Mouse (Mus musculus) mouse embryonic stem cell (cell line): ENCODE measurements around the gene Zfp213.
"Not testable (repeated sequence)": the region's sequence is repeated elsewhere in the genome, so short reads cannot be mapped to it uniquely, and the experiment has no call there.

Experiments used
- in situ Hi-C, 2 experiments: fragments of 300-500 bp; cut with MboI; formaldehyde crosslinking; loops; 1 replicate in 1 of 2; 3 replicates in 1 of 2; pipeline ENCODE4 v1.14.3; 2019 to 2020; ENCODE audit warnings: low sequenced_read_pairs in 2 of 2, low pct_unique_long_range_greater_than_20kb in 1 of 2, mixed read lengths in 1 of 2; ENCODE audit not compliant: unreplicated experiment in 1 of 2

Zfp213 gene

DNA sequence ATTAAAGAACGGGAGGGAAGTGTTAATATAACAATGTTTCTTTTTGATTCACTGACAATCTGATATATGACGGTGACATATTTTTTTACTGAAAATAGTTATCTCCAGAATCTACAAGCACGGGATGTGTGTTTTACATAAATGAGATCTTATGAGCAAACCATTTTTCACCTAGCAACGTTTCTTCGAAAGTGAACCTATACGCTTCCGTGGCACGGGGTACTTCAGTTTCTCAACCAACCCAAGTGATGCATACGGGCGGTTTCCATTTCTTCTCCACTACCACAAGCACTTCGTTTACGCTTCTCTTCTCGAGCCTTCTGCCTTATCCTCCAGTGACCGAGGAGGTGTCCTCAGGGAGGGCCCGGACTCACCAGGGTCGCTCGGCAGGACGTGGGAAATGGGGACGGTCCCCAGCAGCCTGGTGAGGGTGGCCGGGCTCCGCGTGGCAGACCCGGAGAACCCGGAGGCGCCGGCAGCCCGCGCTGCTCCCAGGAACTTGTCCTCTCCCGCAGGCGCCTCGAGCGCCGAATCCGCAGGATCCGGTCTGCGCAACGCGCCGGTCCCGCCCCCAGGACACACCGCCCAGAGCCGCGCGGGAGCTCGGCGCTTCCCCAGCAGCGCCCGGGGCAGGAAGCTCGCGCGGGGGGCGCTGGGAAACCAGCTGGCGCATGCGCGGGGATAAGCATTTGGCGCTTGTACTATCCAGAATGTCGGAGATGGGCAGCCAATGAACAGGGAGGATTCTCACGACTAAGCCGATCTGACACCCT is at the start of gene Zfp213:
TSS of gene Zfp213 (minus strand) at position 644 of the 773 bp plus-strand sequence.
- in situ Hi-C loops: no loop called here

DNA sequence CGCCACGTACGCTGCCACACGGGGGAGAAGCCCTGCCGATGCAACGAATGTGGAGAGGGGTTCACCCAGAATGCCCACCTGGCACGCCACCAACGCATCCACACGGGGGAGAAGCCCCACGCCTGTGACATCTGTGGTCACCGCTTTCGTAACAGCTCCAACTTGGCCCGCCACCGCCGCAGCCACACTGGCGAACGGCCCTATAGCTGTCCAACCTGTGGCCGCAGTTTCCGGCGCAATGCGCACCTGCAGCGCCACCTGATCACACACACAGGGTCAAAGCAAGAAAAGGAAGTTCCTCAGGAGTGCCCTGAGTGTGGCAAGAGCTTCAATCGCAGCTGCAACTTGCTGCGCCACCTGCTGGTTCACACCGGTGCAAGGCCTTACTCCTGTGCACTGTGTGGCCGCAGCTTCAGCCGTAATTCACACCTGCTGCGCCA is 46.3 kb upstream of the Zfp213 start:
- in situ Hi-C loops: loop anchor here in 1 of 2 experiments (5.0 kb wide), 1 partner anchor 43 kb away; no protein-coding TSS in a partner anchor

DNA sequence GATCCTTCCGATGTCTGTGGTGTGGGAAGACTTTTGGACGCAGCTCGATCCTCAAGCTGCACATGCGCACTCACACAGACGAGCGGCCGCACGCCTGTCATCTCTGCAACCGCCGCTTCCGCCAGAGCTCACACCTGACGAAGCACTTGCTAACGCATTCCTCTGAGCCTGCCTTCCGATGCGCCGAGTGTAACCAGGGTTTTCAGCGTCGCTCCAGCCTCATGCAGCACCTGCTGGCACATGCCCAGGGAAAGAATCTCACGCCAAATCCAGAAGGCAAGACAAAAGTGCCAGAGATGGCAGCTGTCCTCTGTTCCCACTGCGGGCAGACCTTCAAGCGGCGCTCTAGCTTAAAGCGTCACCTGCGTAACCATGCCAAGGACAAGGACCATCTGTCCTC is 45.6 kb upstream of the Zfp213 start:
- in situ Hi-C loops: loop anchor here (5.0 kb wide), 1 partner anchor 42 kb away; no protein-coding TSS in a partner anchor

DNA sequence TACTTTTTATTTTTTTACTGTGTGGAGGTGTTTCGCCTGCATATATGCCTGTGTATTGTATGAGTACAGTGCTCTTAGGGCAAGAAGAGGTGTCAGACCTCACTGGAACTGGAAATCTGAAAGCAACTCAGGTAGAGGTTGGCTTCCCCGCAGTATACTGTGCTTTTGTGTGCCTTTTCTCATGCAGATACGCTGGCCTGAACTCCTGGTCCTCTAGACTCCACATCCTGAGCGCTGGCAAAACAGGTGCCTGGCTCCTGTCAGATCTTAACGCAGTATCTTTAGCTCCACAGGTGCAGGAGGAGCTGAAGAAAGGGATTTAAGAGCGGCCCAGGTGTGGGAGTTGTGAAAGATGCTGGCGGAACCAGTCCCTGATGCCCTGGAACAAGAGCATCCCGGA is 41.2 kb upstream of the Zfp213 start:
- in situ Hi-C loops: loop anchor here in 1 of 2 experiments (5.0 kb wide), 1 partner anchor 38 kb away; no protein-coding TSS in a partner anchor

DNA sequence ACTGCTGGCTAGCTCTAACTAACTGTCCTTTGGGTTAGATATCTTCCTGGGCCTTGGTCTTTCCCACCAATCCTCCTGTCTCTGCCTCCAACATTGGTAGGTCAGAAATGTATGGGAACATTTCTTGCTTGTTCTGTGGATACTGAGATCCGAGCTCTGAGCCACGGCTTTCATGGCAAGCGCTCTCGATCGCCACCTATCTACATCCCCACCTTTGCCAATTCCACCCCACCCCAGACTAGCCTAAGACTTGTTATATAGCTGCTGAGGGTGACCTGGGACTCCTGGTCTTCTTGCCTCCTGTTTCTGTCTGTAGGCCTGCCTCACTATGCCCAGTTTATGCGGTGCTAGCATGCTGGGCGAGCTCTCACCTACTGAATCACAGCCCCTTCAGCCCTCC is 40.4 kb upstream of the Zfp213 start:
- in situ Hi-C loops: no loop called here

DNA sequence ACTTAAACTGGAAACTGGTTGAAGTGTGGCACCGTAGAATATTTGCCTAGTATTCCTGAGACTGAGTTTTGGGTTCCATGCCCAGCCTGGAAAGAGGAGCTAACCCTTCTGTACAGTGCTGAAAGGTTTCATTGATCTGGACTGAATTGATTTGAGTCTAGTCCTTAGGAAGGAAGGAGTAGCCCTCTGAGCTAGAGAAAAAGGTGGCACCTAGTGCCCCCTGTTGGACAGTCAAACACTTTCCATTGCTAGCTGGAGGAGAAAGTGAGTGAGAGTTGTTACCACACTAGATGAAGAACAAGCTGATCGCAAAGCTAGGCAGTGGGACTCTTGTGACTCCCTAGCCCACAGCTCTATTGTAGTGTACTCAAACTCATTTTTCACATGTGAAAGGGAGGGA is 39.5 kb upstream of the Zfp213 start:
- in situ Hi-C loops: no loop called here

DNA sequence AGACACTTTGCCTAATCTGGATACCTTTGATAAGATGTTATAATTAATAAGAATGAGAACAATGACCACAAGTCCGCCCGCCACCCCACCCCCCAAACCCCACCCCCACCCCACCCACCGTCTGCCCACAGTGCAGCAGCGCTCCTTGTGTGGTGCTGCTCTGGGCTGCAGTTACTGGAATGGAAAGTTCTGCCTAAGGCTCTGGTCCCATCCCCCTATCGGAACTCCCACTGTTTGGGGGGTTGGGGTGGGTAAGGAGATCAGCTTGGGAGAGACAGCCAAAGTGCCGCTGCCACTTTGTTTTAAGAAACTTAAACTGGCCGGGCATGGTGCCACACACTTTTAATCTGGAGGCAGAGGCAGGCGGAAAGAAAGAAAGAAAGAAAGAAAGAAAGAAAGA is 39.0 kb upstream of the Zfp213 start:
- in situ Hi-C loops: no loop called here

DNA sequence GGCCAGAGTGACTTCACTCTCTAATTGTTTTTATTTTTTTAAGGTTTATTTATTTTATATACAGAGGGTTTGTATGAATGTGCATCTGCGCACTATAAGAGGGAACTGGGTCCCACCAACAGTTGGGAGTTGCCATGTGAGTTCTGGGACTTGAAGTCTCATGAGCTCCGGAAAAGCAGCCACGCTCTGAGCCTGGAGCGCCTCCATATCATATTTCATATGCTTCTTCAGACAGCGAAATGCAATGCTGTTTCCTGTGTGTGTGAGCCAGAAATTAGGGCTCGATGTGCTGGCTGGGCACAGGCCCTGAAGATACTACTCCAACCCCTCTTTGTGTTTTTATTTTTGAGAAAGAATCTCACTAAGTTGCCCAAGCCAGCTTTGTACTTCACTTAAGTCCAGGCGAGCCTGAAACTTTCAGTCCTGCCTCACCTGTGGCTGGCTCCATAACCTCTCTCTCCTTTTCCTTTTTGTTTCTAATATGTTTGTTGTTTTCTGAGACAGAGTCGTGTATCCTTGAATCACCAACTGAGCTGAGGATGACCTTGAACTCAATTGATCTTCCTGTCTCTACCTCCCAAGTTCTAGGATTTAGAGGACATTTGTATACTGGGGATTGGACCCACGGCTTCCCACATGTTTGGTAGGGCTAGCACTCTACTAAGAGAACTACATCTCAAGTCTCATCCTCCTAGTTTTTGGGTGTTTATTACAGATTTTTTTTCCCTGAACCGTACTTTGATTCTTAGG is 38.0 kb upstream of the Zfp213 start:
- in situ Hi-C loops: no loop called here

DNA sequence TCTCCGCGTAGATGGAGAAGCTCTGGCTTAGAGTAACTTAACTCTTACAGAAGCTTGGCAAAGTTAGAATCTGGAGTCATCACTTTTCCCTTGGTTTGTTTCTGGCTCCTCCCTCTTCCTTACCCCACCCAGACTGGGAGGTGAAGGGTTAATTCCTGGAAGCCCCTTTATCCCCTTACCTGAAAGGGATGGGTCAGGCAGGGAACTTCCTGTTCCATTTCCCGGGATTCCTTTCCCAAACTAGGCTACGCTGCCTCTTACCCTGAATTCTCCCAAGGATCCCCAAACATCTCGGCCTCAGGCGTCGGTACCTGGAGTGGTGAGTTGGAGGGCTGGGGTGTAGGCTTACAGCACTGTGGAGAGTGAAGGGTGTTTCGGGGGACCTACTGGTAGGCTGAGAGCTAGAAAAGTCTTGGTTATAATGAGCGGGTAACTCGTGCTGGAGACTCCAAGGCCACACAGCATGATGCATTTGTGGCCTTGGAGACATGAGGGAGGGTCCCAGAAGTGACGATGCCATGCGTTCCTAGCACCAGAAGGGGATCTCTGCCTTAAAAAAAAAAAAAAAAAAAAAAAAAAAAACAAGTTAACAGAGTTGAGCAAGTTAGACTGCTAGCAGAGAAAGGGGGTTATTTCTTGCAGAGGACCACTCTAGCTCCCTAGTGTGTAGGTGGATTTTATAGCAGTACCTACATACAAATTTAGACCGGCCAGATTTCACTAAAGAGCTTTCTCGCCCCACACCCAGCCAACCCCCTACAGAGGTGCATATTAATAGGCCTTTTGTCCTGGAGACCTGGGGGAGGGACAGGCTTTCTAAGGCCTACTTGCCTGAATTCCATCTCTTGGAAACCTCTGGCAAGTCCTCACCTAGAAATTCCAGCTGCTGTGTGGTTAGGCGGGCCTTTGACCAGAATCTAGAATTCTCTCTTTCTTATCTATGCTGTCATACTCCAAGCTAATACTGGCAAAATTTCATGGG is 36.9 kb upstream of the Zfp213 start, which contains the start of gene Zscan10:
TSS of gene Zscan10 (plus strand) at position 216 of the 982 bp plus-strand sequence.
- in situ Hi-C loops: no loop called here

DNA sequence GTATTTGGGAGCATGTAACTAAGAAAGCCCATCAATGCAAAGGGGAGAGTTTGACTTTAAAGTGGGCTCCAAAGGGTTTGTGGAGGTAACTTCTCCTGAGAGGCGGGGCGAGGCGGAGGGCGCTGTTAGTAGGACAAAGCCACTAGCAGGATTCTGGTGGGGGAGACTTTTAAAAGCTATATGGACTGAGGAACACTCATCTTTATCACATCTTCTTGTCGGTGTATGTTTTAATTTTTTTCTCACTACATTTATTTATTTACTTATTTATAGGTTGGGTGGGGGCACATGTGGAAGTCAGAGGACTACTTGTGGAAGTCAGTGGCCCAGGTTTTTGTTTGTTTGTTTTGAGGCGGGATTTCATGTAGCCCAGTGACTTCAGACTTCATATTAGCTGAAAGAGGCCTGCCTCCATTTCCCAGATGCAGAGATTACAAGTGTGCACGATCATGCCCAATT is 35.6 kb upstream of the Zfp213 start:
- in situ Hi-C loops: no loop called here

DNA sequence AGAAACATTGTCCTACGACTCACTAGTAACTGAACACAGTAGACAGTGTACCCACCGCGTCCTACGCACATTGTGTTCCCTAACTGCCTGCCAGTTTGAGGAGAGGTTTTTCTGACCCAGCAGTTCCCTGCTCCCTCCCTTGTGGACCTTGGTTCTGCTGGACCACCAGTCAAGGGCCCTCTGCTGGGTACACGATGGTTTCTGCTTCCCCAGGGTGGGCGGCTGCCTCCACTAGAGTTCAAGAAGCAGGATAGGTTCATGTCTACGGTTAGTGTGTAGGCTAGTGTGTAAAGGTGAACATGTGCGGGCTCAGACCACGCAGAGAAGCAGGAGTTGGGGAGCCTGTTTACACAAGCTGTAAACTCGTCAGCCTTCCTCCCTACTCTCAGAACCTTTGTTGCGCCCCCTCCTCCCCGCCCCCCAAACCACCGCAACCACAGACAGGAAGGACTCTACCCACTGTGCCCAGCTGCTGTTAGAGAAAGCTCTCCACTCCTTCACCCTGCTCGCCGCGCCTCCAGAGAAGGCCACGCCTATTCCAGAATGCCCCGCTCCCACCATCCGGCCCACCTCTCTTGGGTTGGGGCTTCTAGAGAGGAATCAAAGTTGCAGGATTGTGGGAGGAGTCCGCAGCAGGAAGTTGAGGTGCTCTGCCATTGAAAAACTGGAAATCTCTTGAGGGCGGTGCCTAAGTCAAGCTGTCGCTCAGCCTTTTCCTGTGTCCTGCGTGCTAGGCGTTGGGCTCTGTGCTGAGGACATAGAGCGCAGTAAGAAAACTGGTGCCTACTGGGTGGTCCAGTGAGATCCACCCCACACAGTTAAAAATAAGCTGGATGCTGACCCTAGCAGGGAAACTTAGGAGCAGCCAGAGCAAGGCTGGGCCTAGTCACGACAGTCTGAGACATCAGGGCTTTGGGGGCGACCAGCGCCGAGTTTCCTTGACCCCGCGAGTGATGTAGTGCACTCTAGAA is 34.8 kb upstream of the Zfp213 start, which contains the start of gene Zfp13:
TSS of gene Zfp13 (minus strand) at position 906 of the 971 bp plus-strand sequence.
- in situ Hi-C loops: no loop called here

DNA sequence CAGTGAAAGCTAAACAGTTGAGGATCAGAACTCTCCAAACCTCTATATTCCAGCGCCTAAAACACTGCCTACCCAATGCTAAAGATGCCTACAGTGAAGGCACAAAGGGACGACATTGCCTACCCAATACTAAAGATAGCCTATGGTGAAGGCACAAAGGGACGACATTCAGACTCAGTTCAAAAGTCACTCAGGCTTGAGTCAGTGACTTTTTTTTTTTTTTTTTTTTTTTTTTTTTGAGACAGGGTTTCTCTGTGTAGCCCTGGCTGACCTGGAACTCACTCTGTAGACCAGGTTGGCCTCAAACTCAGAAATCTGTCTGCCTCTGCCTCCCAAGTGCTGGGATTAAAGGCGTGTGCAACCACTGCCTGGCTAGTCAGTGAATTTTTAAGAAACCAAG is 31.1 kb upstream of the Zfp213 start:
- in situ Hi-C loops: not testable (repeated sequence)

DNA sequence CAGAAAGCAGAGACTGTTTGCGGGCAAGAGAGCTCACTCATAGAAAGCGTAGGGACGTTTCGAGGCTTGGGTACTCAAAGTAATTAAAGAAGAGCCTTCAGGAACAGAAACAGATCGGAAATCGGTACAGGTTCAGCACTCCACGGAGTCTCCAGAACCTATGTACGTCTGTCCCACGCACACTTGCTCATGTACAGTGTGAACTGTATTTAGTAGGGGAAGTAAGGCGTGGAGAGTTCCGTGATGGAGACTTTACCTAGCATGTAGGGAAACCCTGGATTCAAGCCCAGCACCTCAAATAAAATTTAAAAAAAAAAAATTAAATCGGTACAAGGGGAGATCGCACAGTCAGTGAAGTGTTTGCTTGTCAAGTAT is 28.9 kb upstream of the Zfp213 start:
- in situ Hi-C loops: no loop called here

DNA sequence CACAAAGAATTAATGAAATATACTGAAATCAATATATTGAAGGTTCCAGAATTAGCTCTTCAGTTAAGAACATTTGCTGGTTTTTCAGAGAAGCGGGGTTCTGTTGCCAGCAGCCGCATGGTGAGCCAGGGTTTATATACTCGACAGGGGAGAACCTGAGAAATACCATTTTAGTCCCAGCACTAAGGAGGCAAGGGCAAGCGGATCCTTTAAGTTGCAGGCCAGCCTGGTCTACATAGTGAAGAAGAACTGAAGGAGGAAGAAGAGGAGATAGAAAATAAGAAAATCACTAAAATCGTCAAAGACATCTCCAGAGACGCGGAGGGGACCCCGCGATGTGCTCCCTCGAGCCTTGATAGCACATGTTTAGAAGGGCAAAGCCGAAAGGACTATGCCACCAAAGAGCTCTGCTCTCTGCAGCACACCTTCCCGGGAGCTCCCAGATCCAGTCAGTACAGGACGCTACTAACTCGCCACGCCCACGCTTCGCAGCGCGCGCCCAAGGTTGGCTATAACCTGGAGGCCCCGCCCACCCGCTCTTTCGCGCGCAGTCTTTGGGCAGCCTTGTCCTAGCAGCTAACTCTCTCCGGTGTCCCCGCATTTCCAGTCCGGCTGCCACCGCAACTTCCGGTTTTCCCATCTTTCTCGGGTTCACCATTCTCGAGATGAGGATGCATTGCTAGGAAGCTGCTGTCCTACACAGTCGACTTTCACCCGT is 28.3 kb upstream of the Zfp213 start:
- in situ Hi-C loops: no loop called here

DNA sequence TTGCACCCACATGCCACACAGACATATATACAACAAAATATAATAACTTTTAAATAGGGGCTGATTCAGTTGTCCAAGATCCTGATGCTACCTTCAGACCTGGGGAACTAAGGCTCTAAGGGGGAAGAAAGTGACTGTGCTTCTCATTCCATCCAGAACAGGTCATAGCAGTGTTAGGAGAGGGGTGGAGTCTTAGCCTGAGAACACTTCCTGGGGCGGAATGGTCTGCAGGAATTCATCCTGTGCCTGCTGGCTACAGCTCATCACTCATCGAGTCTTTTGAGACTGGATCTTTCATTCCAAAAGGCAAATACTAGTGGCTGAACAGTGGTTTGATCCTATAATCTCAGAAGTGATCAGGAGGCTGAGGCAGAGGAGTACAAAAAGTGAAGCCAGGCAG is 23.2 kb upstream of the Zfp213 start:
- in situ Hi-C loops: no loop called here

DNA sequence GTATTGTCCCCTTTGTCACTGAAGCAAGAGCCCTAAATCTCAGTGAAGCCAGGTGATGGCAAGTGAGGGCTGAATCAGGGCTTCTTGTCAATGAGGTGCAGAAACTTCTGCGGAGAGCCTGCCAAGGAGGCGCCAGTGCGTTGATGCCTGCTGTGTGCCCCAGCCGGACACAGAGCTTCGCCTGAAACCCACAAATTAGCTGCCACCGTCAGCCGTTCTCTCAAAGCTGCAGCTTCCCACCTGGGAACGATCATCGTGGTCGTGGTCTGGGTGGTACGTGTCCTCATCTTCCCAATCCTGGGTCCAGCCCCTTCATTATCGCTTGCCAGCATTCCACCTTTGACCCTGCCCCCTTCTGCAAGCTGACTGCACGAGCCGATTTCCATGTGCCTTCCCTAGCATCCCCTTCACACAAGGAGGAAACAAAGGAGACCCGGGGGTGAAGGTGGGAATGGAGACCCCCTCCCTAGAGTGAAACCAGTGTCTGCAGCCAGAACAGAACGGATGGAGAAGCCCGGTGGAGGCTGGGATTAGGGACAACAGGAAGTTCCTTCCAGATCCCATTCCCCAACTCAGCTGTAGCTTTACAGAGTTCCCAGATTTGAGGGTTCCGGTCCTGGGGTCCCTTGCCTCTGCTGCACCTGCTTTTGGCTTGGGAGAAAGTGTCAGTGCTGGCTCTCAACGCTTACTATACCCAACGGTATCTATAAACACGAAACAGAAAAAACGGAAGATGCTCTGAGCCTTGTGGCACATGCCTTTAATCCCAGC is 21.9 kb upstream of the Zfp213 start:
- in situ Hi-C loops: no loop called here
